Comparison of ENCODE assay signal across 9 mouse cellular contexts in genomic region chr13:31632450-31632849, GRCm38 (mm10). TPM values are rescaled to one million over a fixed set of nuclear protein-coding genes. Genes with fewer than 3 reads are reported as not detected.
DNase-seq lines count a peak whose midpoint lies in the region; ATAC-seq lines count a peak whose summit lies in the region.
"Had no signal": no experiment of that assay in that cellular context is flagged by ENCODE, and none has a peak within 500 bp of the region (broad histone marks: within the 10 kb centered on the region; RNA-seq: fewer than 3 reads in every experiment).

No protein-coding gene starts in this region.

- H3K4me2 ChIP-seq in embryonic facial prominence, embryonic 13.5 days: peak overlapping the region; percentile 39
- H3K4me2 ChIP-seq in limb, embryonic 11.5 days (ENCODE audit: low read depth, severe bottlenecking): no peak overlapping the region
- no peak overlapping the region for H3K4me2 ChIP-seq in midbrain, embryonic 16.5 days (ENCODE audit: low read length)
- H3K4me2 ChIP-seq: limb, embryonic 15.5 days had no signal

- 0 out of 2 replicates have a peak, but pooled peaks have one; percentile 53 for ATAC-seq in embryonic facial prominence, embryonic 13.5 days (ENCODE audit: insufficient number of reproducible peaks, insufficient read depth, low FRiP score, low TSS enrichment, low read depth)
- ATAC-seq in limb, embryonic 11.5 days (ENCODE audit: insufficient number of reproducible peaks, low FRiP score, low TSS enrichment, low read depth): no peak
- ATAC-seq in midbrain, embryonic 16.5 days: peak; percentile 30; the same call in 1 of the 2 replicates

- H3K4me3 ChIP-seq in embryonic facial prominence, embryonic 13.5 days: no peak overlapping the region
- no peak overlapping the region for H3K4me3 ChIP-seq in limb, embryonic 11.5 days (ENCODE audit: low read depth, low read length)
- no peak overlapping the region for H3K4me3 ChIP-seq in midbrain, embryonic 16.5 days (ENCODE audit: low read depth, low read length)
- H3K4me3 ChIP-seq: limb, embryonic 15.5 days had no signal

- H3K9ac ChIP-seq in embryonic facial prominence, embryonic 13.5 days: no peak overlapping the region
- H3K9ac ChIP-seq in limb, embryonic 11.5 days (ENCODE audit: low read length): no peak overlapping the region
- H3K9ac ChIP-seq in midbrain, embryonic 16.5 days (ENCODE audit: low read depth, low read length): no peak overlapping the region
- H3K9ac ChIP-seq: limb, embryonic 15.5 days had no signal

- DNase-seq in layer of hippocampus, adult 11-12 months (ENCODE audit: low spot score): peak; percentile 49
- no peak for DNase-seq in layer of hippocampus, adult 9-10 months (ENCODE audit: low spot score)
- DNase-seq in adipocyte (ENCODE audit: low spot score): peak; percentile 69
- DNase-seq in heart, postnatal 14 days: peak; percentile 63 to 85
- peak; percentile 91 for DNase-seq in limb, embryonic 11.5 days (ENCODE audit: low spot score)
- peak; percentile 64 for DNase-seq in thymus, postnatal 14 days

- H3K9me3 ChIP-seq in embryonic facial prominence, embryonic 13.5 days: no peaks in the 10 kb centered on the region
- no peaks in the 10 kb centered on the region for H3K9me3 ChIP-seq in limb, embryonic 11.5 days (ENCODE audit: control insufficient read depth, low read length)
- H3K9me3 ChIP-seq in midbrain, embryonic 16.5 days (replicated peaks; ENCODE audit: control insufficient read depth, low read length, poor library complexity, severe bottlenecking): no peaks in the 10 kb centered on the region
- H3K9me3 ChIP-seq: limb, embryonic 15.5 days had no signal

- WGBS in embryonic facial prominence, embryonic 13.5 days: under 1% methylated on average over 13 of the region's 13 CpGs
- under 1% methylated on average over 13 of the region's 13 CpGs for WGBS in limb, embryonic 11.5 days
- WGBS in midbrain, embryonic 16.5 days: under 1% methylated on average over 13 of the region's 13 CpGs

- H3K4me1 ChIP-seq in embryonic facial prominence, embryonic 13.5 days: peaks cover 11% of the 10 kb centered on the region
- H3K4me1 ChIP-seq in limb, embryonic 11.5 days (ENCODE audit: control insufficient read depth, insufficient read depth, low read length): peaks cover 11% of the 10 kb centered on the region; the same call in 1 of the 2 replicates
- H3K4me1 ChIP-seq in midbrain, embryonic 16.5 days (ENCODE audit: control insufficient read depth, insufficient read depth, low read length): peaks cover 9% of the 10 kb centered on the region

- H3K36me3 ChIP-seq in embryonic facial prominence, embryonic 13.5 days: no peaks in the 10 kb centered on the region
- H3K36me3 ChIP-seq in limb, embryonic 11.5 days (ENCODE audit: control insufficient read depth, insufficient read depth, low read length): no peaks in the 10 kb centered on the region
- H3K36me3 ChIP-seq in midbrain, embryonic 16.5 days (ENCODE audit: control insufficient read depth, insufficient read depth, low read length): no peaks in the 10 kb centered on the region
- H3K36me3 ChIP-seq: limb, embryonic 15.5 days had no signal

- intact Hi-C loops in heart, postnatal 14 days (cut with DNase I): loop anchor here (5.0 to 10.0 kb wide), 2 partner anchors 550 to 1068 kb away; no protein-coding TSS in a partner anchor

- no peak overlapping the region for H3K27ac ChIP-seq in embryonic facial prominence, embryonic 13.5 days
- H3K27ac ChIP-seq in limb, embryonic 11.5 days (replicated peaks; ENCODE audit: low read depth, low read length): no peak overlapping the region
- no peak overlapping the region for H3K27ac ChIP-seq in midbrain, embryonic 16.5 days (ENCODE audit: low read length)
- H3K27ac ChIP-seq: limb, embryonic 15.5 days had no signal

- peaks cover 73% of the 10 kb centered on the region for H3K27me3 ChIP-seq in embryonic facial prominence, embryonic 13.5 days
- peaks cover 46% of the 10 kb centered on the region for H3K27me3 ChIP-seq in limb, embryonic 11.5 days (ENCODE audit: control insufficient read depth, insufficient read depth, low read length)
- H3K27me3 ChIP-seq in midbrain, embryonic 16.5 days (ENCODE audit: control insufficient read depth, insufficient read depth, low read depth, low read length): peaks cover 42% of the 10 kb centered on the region

RNA-seq across cellular contexts. Expression of gene Foxf2, which starts 6.8 kb away (rescaled TPM):
- polyA plus RNA-seq in embryonic facial prominence, embryonic 13.5 days (2015; fragmentation: Nextera tagmentation; extraction: Ambion mirVana): 3.9 and 7.5 TPM in 2 replicates
- total RNA-seq in heart, postnatal 14 days (2021): under 1 TPM in 1 of 2 experiments, not detected in 1; 0.10 TPM
- 0.20 and 0.71 TPM in 2 replicates for polyA plus RNA-seq in limb, embryonic 11.5 days (2014; fragmentation: Nextera tagmentation; extraction: Ambion mirVana)
- polyA plus RNA-seq in midbrain, embryonic 16.5 days (2015; fragmentation: Nextera tagmentation; extraction: Ambion mirVana): 4.1 and 4.6 TPM in 2 replicates
